Mouse (Mus musculus) stomach, postnatal 0 days (tissue): ENCODE results near the gene Rab1a.

ENCODE experiments used
- CTCF ChIP-seq: IDR thresholded peaks from 2 replicates; pipeline ENCODE4 v1.5.1; 2016; ENCODE audit warnings: antibody characterized with exemption, low read depth, mild to moderate bottlenecking, moderate library complexity
- EP300 ChIP-seq: optimal IDR thresholded peaks from 2 replicates; pipeline ENCODE3; 2016; ENCODE audit warnings: antibody characterized with exemption

DNA sequence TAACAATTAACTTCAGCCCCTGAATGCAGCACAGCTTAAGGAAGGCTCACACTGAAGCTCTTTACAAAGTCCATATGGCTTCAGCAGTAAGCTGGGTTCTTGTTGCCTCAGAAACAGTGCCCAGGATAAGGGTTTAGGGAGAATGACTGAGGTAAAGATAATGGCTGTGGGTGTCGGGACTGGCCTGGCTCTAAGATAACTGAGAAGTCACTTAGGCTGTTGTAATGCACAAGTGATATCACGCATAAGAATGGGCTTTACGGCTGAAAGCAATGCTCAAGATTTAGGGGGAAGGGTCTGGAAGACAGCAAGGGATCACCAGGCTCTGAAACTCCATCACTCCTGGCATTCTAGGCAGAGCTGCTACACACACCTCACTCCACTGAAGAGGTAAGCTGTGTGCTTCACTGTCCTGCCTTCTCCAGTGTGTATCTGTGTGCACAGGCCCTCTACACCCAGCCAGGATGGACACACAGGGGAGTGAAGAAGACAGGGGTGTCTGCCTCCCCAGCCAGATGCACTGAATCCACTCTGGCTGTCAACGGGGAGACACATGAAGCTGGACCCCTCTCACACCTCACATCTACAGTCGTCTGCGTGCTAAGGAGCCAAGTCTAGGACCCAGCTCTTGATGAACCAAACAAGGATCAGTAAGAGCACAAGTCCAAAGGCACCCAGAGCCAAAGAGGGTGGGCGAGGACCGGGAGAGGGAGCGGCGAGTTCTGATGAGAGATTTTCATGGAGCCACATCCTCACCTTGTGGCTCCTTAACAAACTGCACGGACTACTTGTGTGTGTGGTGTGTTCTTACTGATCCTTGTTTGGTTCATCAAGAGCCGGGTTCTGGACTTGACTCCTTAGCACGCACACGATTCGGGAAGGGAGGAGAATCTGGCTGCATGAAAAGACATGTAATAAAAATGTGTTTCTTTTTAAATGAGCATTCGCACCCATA is 43.4 kb downstream of the Rab1a start:
- peak; percentile 53 for TF ChIP-seq CTCF
- no peak for TF ChIP-seq EP300
